Mouse (Mus musculus): ENCODE results near the gene Pcp4l1. TPM values are rescaled to one million over a fixed set of nuclear protein-coding genes. Genes with fewer than 3 reads are reported as not detected.

Pcp4l1 gene
- polyA plus RNA-seq, 1 experiment from 2014 or later, result 48.4 TPM

GRCm38 (mm10) chr1:171216241-171216955, 20.3 kb upstream of the Pcp4l1 start:
- ATAC-seq (ENCODE audit: low FRiP score, low read depth), result no peak
- Histone ChIP-seq H3K9ac (no peak overlapping the region), H3K4me1 (replicated peaks) (peaks cover 9% of the 10 kb centered on the region), H3K4me3 (no peak overlapping the region), H3K27ac (replicated peaks) (no peak overlapping the region), H3K27me3 (no peaks in the 10 kb centered on the region), H3K36me3 (peaks cover 15% of the 10 kb centered on the region), H3K9me3 (no peaks in the 10 kb centered on the region), H3K4me2 (no peak overlapping the region)
- 89% methylated on average over 18 of the region's 18 CpGs for WGBS

GRCm38 (mm10) chr1:171213801-171214496, 17.9 kb upstream of the Pcp4l1 start, which contains the start of gene Nr1i3:
Nr1i3 (plus strand) TSS chr1:171213970.
- H3K27ac ChIP-seq (replicated peaks), result no peak within 1 kb of the TSS
- H3K4me2 ChIP-seq, result no peak within 1 kb of the TSS
- H3K36me3 ChIP-seq, result peaks cover 4% of the 10 kb centered on the region; the same call in 1 of the 2 replicates
- H3K27me3 ChIP-seq, result no peaks in the 10 kb centered on the region
- WGBS, result 74% methylated on average over 10 of the region's 10 CpGs
- no peaks in the 10 kb centered on the region for H3K9me3 ChIP-seq
- H3K4me1 ChIP-seq (replicated peaks), result no peaks in the 10 kb centered on the region
- no peak within 1 kb of the TSS for H3K4me3 ChIP-seq
- no peak for ATAC-seq (ENCODE audit: low FRiP score, low read depth)
- no peak within 1 kb of the TSS for H3K9ac ChIP-seq

GRCm38 (mm10) chr1:171212854-171213253, 16.8 kb upstream of the Pcp4l1 start:
- 63% methylated on average over 3 of the region's 3 CpGs for WGBS
- H3K9me3 ChIP-seq, result no peaks in the 10 kb centered on the region
- no peak overlapping the region for H3K27ac ChIP-seq (replicated peaks)
- H3K4me3 ChIP-seq, result no peak overlapping the region
- no peak for ATAC-seq (ENCODE audit: low FRiP score, low read depth)
- H3K4me2 ChIP-seq, result no peak overlapping the region
- no peaks in the 10 kb centered on the region for H3K4me1 ChIP-seq (replicated peaks)
- no peak overlapping the region for H3K9ac ChIP-seq
- H3K27me3 ChIP-seq, result no peaks in the 10 kb centered on the region
- no peaks in the 10 kb centered on the region for H3K36me3 ChIP-seq

DNA sequence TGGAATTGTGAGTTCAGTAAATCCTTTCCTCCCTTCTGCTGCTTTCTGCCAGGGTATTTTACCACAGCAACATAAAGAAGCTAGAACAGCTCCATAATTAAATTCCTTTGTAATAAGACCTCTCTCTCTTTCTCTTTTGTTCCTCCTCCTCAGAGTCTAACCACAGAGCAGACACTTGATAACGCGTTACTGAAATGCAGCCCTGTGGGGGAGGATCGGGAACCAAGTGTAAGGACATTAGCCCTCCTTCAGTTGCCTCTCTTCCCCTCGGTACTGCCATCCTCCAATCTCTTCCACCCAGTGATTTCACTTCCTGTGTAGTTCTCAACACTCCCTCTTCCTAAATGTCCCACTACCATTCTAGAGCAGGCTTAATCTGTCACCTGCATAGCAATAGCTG, 13.3 kb upstream of the Pcp4l1 start:
- Histone ChIP-seq H3K27me3 (no peaks in the 10 kb centered on the region), H3K9me3 (no peaks in the 10 kb centered on the region), H3K27ac (replicated peaks) (no peak overlapping the region), H3K4me2 (no peak overlapping the region), H3K4me1 (replicated peaks) (no peaks in the 10 kb centered on the region), H3K9ac (no peak overlapping the region), H3K36me3 (no peaks in the 10 kb centered on the region), H3K4me3 (no peak overlapping the region)
- ATAC-seq (ENCODE audit: low FRiP score, low read depth), result no peak
- 28% methylated on average over 4 of the region's 4 CpGs for WGBS

GRCm38 (mm10) chr1:171205704-171206493, 9.8 kb upstream of the Pcp4l1 start:
- no peaks in the 10 kb centered on the region for H3K4me1 ChIP-seq (replicated peaks)
- WGBS, result 50% methylated on average over 6 of the region's 6 CpGs
- H3K36me3 ChIP-seq, result no peaks in the 10 kb centered on the region
- no peak overlapping the region for H3K9ac ChIP-seq
- H3K4me3 ChIP-seq, result no peak overlapping the region
- H3K27me3 ChIP-seq, result no peaks in the 10 kb centered on the region
- ATAC-seq (ENCODE audit: low FRiP score, low read depth), result no peak
- no peaks in the 10 kb centered on the region for H3K9me3 ChIP-seq
- H3K4me2 ChIP-seq, result no peak overlapping the region
- H3K27ac ChIP-seq (replicated peaks), result no peak overlapping the region

GRCm38 (mm10) chr1:171204249-171204644, 8.2 kb upstream of the Pcp4l1 start:
- ATAC-seq (ENCODE audit: low FRiP score, low read depth), result no peak
- Histone ChIP-seq H3K9ac (no peak overlapping the region), H3K27me3 (no peaks in the 10 kb centered on the region), H3K4me2 (no peak overlapping the region), H3K4me3 (no peak overlapping the region), H3K36me3 (no peaks in the 10 kb centered on the region), H3K4me1 (replicated peaks) (no peaks in the 10 kb centered on the region), H3K27ac (replicated peaks) (no peak overlapping the region), H3K9me3 (no peaks in the 10 kb centered on the region)
- WGBS, result 67% methylated on average over 7 of the region's 7 CpGs

- H3K36me3 ChIP-seq, result no peaks in the 10 kb centered on the region
- H3K4me2 ChIP-seq, result no peak overlapping the region
- 62% methylated on average over 10 of the region's 11 CpGs for WGBS
- no peaks in the 10 kb centered on the region for H3K9me3 ChIP-seq
- 0 out of 2 replicates have a peak, but pooled peaks cover 2% of the 10 kb centered on the region for H3K27me3 ChIP-seq
- no peaks in the 10 kb centered on the region for H3K4me1 ChIP-seq (replicated peaks)
- H3K9ac ChIP-seq, result no peak overlapping the region
- no peak for ATAC-seq (ENCODE audit: low FRiP score, low read depth)
- H3K4me3 ChIP-seq, result no peak overlapping the region
- H3K27ac ChIP-seq (replicated peaks), result no peak overlapping the region
Measured at GRCm38 (mm10) chr1:171203471-171204248, 7.6 kb upstream of the Pcp4l1 start.

GRCm38 (mm10) chr1:171200769-171201168, 4.7 kb upstream of the Pcp4l1 start:
- no peak overlapping the region for H3K27ac ChIP-seq (replicated peaks)
- no peak overlapping the region for H3K4me3 ChIP-seq
- H3K36me3 ChIP-seq, result no peaks in the 10 kb centered on the region
- 97% methylated on average over 1 of the region's 1 CpGs for WGBS
- H3K9ac ChIP-seq, result no peak overlapping the region
- peaks cover 6% of the 10 kb centered on the region for H3K4me1 ChIP-seq (replicated peaks)
- H3K27me3 ChIP-seq, result peaks cover 22% of the 10 kb centered on the region
- no peaks in the 10 kb centered on the region for H3K9me3 ChIP-seq
- no peak for ATAC-seq (ENCODE audit: low FRiP score, low read depth)
- no peak overlapping the region for H3K4me2 ChIP-seq

GRCm38 (mm10) chr1:171199532-171199931, 3.5 kb upstream of the Pcp4l1 start:
- Histone ChIP-seq H3K27ac (replicated peaks) (no peak overlapping the region), H3K9me3 (no peaks in the 10 kb centered on the region), H3K4me3 (no peak overlapping the region), H3K27me3 (peaks cover 31% of the 10 kb centered on the region), H3K4me1 (replicated peaks) (peaks cover 16% of the 10 kb centered on the region), H3K4me2 (no peak overlapping the region), H3K9ac (no peak overlapping the region), H3K36me3 (no peaks in the 10 kb centered on the region)
- no peak for ATAC-seq (ENCODE audit: low FRiP score, low read depth)
- WGBS, result 64% methylated on average over 1 of the region's 1 CpGs

- ATAC-seq (ENCODE audit: low FRiP score, low read depth), result no peak
- H3K36me3 ChIP-seq, result no peaks in the 10 kb centered on the region
Measured at GRCm38 (mm10) chr1:171195046-171195822, 834 bp downstream of the Pcp4l1 start.

More at GRCm38 (mm10) chr1:171195046-171195822, 834 bp downstream of the Pcp4l1 start:
- peaks cover 37% of the 10 kb centered on the region for H3K27me3 ChIP-seq
- H3K9ac ChIP-seq, result peak overlapping the region; percentile 55
- no peaks in the 10 kb centered on the region for H3K9me3 ChIP-seq
- peak overlapping the region; percentile 61 for H3K4me3 ChIP-seq
- 6% methylated on average over 20 of the region's 20 CpGs for WGBS
- peaks cover 35% of the 10 kb centered on the region for H3K4me1 ChIP-seq (replicated peaks)
- H3K4me2 ChIP-seq, result peak overlapping the region; percentile 97
- H3K27ac ChIP-seq (replicated peaks), result no peak overlapping the region

All from hindbrain, embryonic 15.5 days (tissue).